Mouse (Mus musculus) lung, postnatal 0 days (tissue): ENCODE data around the gene Timeless.

Source experiments
- CTCF ChIP-seq: IDR thresholded peaks from 2 replicates; pipeline ENCODE4 v1.5.1; 2016; ENCODE audit warnings: antibody characterized with exemption, mild to moderate bottlenecking
- EP300 ChIP-seq: IDR thresholded peaks from 2 replicates; pipeline ENCODE4 v1.6.1; 2016; ENCODE audit warnings: antibody characterized with exemption, mild to moderate bottlenecking, control low read depth

GRCm38 (mm10) chr10:128297622-128298021 is 65.8 kb downstream of the Timeless start:
- no peak for TF ChIP-seq CTCF
- TF ChIP-seq EP300 = no peak
